Mouse (Mus musculus) kidney, postnatal 25 days (tissue): ENCODE data around the gene Tenm2.

Experiments used
- DNase-seq, 2 experiments: peaks; one replicate each; pipeline ENCODE4 v3.0.0; 2021; ENCODE audit warnings: mixed read lengths in 2 of 2

Tenm2 gene

GRCm38 (mm10) chr11:36891106-36891505, 344.7 kb downstream of the Tenm2 start:
- DNase-seq, result no peak

GRCm38 (mm10) chr11:36887490-36887889, 348.3 kb downstream of the Tenm2 start:
- DNase-seq, result no peak

GRCm38 (mm10) chr11:36886147-36886546, 349.6 kb downstream of the Tenm2 start:
- DNase-seq, result no peak

- no peak for DNase-seq
Measured at GRCm38 (mm10) chr11:36872961-36873360, 362.8 kb downstream of the Tenm2 start.

- no peak for DNase-seq
Measured at GRCm38 (mm10) chr11:36870548-36870947, 365.2 kb downstream of the Tenm2 start.

DNA sequence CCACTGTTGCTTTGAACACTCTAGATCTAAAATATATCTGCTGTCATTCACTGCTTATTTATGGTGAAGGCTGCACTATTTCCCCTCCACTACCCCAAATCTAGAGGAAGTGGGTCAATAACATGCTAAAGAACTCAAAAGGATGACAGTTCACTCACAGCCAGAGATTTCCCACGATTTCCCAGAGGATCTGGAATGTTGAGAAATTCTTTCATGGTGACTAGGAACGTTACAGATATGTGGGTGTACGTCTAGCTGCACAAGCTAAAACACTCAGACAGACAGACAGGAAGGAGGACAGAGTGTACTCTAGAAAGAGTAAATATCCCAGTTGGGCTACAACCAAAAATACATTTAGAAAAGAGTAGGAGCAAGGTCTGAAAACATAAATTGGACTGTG, 384.1 kb downstream of the Tenm2 start:
- DNase-seq, result no peak

DNA sequence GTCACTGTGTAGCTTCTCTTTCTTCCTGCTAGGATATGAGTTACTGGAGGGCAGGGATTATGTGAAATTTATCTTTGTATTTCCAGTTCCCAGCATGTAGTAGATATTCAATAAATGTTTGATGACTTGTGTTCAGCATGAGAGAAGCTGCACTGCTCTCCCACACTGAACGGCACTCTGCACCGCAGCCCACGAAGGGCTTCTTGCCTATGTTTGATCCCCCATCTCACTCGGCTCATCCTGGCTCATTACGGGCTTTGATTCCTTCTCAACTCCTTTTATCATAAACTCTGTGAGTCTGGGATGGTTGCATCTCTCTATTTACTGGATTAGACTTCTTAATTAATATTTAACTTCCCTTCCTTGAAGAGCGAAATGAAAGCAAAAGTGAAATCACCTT, 388.3 kb downstream of the Tenm2 start:
- DNase-seq, result no peak

GRCm38 (mm10) chr11:36832855-36833254, 402.9 kb downstream of the Tenm2 start:
- no peak for DNase-seq

- DNase-seq, result peak; percentile 31 to 52
Measured at GRCm38 (mm10) chr11:36831511-36831910, 404.3 kb downstream of the Tenm2 start.

DNA sequence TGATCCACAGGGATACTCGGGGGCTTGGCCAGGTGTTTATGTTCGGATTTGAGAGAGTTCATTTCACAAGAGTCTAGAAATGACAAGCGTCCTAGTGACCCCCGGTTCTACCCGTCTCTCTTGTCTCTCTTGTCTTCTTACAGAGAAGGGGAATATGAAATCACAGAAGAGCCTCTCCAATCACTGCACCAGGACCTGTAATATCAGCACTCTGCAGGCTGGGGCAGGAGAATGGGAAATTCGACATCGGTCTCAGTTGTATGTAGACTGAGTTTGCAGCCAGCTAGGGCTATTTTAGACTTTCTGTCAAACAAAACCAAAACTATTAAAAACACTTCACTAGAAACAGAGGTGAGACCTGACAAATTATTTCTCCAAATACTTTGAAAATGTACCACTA, 411.1 kb downstream of the Tenm2 start:
- DNase-seq, result no peak

GRCm38 (mm10) chr11:36804615-36805014, 431.1 kb downstream of the Tenm2 start:
- no peak for DNase-seq

- DNase-seq, result no peak
Measured at GRCm38 (mm10) chr11:36802208-36802631, 433.5 kb downstream of the Tenm2 start.

- DNase-seq, result no peak
Measured at GRCm38 (mm10) chr11:36801683-36802082, 434.1 kb downstream of the Tenm2 start.

GRCm38 (mm10) chr11:36799409-36799808, 436.4 kb downstream of the Tenm2 start:
- no peak for DNase-seq

DNA sequence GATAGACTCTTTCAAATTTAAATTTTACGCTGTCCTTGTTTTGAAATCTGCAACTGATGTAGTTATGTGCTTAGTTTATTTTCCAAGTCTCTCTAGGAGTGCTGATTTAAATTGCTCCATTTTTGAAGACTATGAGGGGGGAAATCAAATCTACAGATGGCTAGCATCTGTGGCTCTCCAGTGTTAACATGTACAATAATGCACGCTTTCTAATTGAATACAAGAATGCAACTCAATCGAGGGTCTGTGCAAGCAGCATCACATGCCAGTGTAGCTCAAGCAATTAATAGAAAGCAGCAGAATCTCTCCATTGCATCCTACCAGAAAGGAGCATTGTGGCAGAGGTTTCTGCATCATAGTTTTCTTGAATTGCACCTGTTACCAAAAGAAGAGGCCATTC, 477.8 kb downstream of the Tenm2 start:
- no peak for DNase-seq

GRCm38 (mm10) chr11:36746286-36746685, 489.5 kb downstream of the Tenm2 start:
- DNase-seq, result no peak

DNA sequence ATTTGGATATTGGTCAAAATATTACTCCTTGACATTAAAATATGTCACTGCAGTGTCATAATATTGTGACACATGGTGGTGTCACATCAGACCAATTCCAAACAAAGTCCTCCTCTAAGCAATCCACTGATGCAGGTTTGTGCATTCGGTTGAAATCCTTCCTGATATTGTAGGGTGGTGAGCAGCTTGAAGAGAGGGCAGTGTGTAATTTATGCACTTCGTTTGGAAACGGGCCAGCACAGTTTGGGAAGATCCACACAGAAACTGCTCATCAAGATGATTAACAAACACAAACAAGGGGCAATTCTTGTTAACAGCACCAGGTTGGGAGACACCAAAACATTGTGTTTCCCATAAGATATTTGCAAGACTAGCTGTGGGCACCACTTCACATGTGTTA, 508.0 kb downstream of the Tenm2 start:
- no peak for DNase-seq

GRCm38 (mm10) chr11:36702881-36703280, 532.9 kb downstream of the Tenm2 start:
- no peak for DNase-seq

GRCm38 (mm10) chr11:36700951-36701350, 534.8 kb downstream of the Tenm2 start:
- DNase-seq, result no peak

- no peak for DNase-seq
Measured at GRCm38 (mm10) chr11:36700131-36700530, 535.6 kb downstream of the Tenm2 start.

DNA sequence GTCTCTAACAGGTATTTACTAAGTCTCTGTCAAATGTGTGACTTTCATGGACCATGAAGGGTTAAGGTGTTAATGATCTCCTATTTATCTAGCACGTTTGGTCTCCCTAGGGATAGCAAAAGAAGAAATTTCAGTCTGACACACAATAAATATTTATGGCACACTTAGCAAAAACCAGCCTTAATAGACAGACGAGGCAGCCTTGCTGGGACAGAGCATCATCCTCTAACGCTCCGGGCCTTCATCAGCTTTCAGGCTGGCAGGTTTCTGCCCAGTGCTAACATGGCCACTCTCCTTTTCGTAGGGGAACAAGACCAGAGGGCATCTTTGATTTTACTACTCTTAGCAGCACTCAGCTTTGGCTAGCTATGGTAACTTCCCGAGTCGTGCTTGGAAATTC, 537.5 kb downstream of the Tenm2 start:
- DNase-seq, result no peak

- DNase-seq, result no peak
Measured at GRCm38 (mm10) chr11:36697816-36698215, 537.9 kb downstream of the Tenm2 start.

GRCm38 (mm10) chr11:36697021-36697639, 538.6 kb downstream of the Tenm2 start:
- no peak for DNase-seq

- DNase-seq, result no peak
Measured at GRCm38 (mm10) chr11:36694810-36695209, 541.0 kb downstream of the Tenm2 start.

GRCm38 (mm10) chr11:36692637-36693036, 543.1 kb downstream of the Tenm2 start:
- DNase-seq, result no peak
